Mouse (Mus musculus) testis, postnatal 14 days (tissue): Measurements from ENCODE around the gene Vmn1r20.
"Not testable (repeated sequence)": the region's sequence is repeated elsewhere in the genome, so short reads cannot be mapped to it uniquely, and the experiment has no call there.

ENCODE experiments used
- DNase-seq: peaks from one replicate; pipeline ENCODE4 v3.0.0; 2021; ENCODE audit warnings: low spot score

Gene Vmn1r20

DNA sequence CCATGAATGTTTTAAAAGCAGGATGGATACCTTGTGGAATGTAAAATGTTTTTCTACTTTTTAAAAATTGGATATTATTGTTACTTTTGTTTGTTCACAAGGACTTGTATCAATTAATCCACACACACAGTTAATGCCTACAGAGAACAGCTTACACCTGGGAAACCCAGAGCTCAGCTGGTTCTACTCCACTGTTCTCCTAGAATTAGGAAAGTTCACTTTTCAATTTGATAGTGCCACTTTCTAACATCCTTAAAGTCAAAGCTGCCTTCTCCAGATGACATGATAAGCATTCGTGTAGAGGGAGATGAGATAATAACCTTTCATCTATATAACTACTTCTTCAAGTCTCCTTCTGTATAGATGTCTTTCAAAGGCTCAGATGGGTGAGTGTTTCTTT lies at the start of gene Vmn1r20:
Gene Vmn1r20 (plus strand): TSS at position 301 of the 400 bp plus-strand sequence.
- DNase-seq, result no peak

DNA sequence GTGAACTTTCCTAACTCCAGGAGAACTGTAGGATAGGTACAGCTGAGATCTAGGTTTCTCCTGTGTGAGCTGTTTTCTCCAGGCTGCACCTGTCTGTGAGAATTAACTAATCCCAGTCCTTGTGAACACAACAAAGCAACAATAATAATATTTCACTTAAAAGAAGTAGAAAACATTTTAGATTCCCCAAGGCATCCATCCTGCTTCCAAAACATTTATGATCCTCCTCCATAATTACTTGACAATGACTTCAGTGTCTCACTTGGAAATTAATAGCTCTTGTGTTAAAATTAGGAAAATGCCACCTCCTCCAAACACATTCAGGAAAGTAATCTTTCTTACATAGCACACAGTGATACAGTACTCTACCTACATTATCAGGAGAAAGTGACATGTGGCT lies 33.0 kb upstream of the Vmn1r20 start, which contains the start of gene Vmn1r18:
Gene Vmn1r18 (minus strand): TSS at position 101 of the 400 bp plus-strand sequence.
- DNase-seq, result no peak

DNA sequence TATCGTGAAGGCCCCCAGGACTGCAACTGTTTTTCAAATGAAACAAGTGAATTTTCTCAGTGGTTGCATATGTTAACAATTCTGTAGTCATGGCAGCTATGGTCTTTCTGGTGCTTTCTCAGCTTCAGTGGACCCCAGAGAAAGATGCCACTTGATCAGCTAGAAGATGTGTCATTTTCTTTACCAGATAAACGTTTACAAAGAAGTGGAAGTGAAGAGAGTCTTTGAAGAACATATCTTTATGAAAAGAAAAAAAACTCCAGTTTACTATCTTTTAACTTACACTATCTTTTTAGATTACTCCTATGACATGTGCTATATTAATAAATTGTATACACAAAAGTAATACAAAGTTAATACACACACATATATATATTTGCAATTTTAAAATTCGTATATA lies 25.2 kb upstream of the Vmn1r20 start, which contains the start of gene Vmn1r19:
Gene Vmn1r19 (plus strand): TSS at position 301 of the 400 bp plus-strand sequence.
- DNase-seq, result not testable (repeated sequence)

DNA sequence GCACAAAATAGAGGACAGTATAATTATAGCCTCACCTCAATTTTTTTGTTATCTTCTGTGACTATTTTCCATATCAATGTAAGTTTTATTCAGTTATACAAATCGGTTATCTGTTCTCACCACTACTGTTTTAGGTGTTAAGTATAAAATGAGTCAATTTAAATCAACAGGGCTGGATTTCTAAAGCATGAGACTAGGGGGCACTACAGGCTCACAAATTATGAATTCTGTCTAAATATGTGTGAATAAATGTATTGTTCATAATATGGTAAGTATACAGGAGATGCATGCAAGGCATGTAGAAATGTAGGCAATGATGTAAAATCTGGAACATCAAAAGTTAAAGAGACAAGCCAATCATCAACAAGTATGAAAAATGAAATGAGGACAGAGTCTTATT lies 2.5 kb downstream of the Vmn1r20 start:
- DNase-seq, result no peak

DNA sequence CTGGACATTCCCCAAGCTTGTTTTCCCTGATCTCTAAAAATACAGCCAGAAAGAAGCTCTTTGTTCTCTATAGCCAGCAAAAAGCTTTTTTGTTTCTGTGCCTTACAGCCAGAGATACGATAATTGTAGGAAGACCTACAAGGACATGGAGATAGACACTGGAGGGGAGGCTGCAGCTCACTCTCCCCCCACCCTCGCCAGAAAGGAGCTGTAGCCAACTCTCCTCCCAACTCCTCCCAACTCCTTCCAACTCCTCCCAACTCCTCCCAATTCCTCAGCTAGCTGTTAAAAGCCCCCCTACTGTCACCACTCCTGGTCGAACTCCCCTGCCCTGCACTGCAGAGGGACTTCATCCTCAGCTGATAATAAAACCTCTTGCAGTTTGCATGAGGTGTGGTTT lies 39.4 kb downstream of the Vmn1r20 start:
- DNase-seq, result peak; percentile 64
